Mouse (Mus musculus): Measurements from ENCODE around the gene Pipox. TPM values are rescaled to one million over a fixed set of nuclear protein-coding genes. Genes with fewer than 3 reads are reported as not detected.

The Pipox gene
- polyA plus RNA-seq, 1 experiment from 2014 or later: 7.3 TPM

DNA sequence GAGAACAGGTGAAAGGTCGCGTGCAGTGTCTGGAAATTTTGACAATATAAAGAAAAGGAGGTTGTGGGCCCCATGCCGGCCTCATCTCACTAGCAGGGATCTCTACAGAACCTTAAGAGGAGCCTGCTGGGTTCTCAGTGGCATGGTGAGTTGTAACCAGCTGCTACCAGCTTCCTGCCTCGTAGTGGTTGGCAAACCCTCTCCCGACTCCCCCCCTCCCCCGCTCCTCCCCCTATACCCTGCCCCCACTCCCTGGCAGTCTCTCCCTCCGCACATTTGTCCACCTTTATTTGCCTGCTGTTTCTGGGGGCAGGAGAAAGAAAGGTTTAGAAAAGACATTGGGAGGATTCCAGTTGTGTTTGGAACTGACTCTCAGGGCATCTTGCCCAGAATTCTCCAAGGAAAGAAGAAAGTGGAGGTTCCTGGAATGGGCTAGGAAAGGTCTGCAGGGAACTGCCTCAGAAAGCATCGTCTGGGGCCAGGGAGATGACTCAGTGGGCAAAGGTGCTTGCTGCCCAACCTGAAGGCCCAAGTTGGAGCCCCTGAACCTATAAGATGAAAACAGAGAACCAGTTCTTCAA lies 8.0 kb upstream of the Pipox start:
- Histone ChIP-seq H3K9me3 (no peaks in the 10 kb centered on the region), H3K27me3 (ENCODE audit: insufficient read depth, poor library complexity, severe bottlenecking) (peaks cover 72% of the 10 kb centered on the region), H3K27ac (peak overlapping the region; percentile 59), H3K36me3 (no peaks in the 10 kb centered on the region), H3K4me1 (replicated peaks) (peaks cover 61% of the 10 kb centered on the region), H3K4me3 (no peak overlapping the region)
- 37% methylated on average over 8 of the region's 8 CpGs for WGBS
- no peak for DNase-seq (ENCODE audit: low spot score)

DNA sequence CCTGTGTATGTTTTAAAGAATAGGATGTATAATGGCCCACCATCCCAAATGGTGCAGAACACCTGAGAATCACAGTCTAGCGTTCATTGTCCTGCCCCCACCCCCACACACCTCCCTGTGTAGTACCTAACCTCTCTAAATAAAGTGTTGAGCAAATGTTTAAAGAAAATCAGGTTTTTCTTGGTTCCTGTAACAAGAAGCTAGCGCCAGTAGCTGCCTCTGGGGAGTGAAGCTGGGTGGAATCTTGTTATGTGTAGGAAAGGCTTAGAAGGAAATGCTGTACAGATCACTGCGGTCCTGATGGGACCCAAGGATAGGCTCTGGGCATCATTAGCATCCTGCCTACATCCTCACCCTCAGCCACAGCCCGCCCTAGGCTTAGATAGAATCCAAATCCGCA lies 7.5 kb upstream of the Pipox start:
- H3K4me1 ChIP-seq (replicated peaks): peaks cover 61% of the 10 kb centered on the region
- H3K27ac ChIP-seq: peak overlapping the region; percentile 59

DNA sequence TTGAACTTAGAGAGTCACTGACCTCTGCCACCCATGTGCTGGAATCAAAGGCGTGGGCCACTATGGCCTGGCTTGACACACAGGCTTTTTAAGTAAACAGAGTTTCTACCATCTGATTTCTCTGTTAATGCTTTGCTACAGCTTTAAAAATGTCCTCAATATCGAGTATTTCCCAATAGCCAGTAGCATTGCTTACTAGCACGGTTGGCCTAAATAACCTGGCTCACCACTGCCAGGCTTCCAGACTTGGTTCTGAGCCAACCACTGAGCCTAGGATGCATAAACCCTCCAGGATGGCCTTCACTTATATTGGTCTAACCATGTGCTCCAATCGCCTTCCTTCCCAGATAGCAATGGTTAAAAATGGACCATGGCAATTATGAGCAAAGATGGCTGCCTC lies 6.8 kb upstream of the Pipox start:
- no peak overlapping the region for H3K4me3 ChIP-seq
- H3K27ac ChIP-seq: no peak overlapping the region
- DNase-seq (ENCODE audit: low spot score): no peak
- 95% methylated on average over 4 of the region's 4 CpGs for WGBS
- H3K9me3 ChIP-seq: no peaks in the 10 kb centered on the region
- peaks cover 62% of the 10 kb centered on the region for H3K4me1 ChIP-seq (replicated peaks)
- H3K27me3 ChIP-seq (ENCODE audit: insufficient read depth, poor library complexity, severe bottlenecking): peaks cover 80% of the 10 kb centered on the region
- H3K36me3 ChIP-seq: no peaks in the 10 kb centered on the region

More for the DNA sequence above, 7.5 kb upstream of the Pipox start:
- H3K36me3 ChIP-seq: no peaks in the 10 kb centered on the region
- peaks cover 74% of the 10 kb centered on the region for H3K27me3 ChIP-seq (ENCODE audit: insufficient read depth, poor library complexity, severe bottlenecking)
- H3K4me3 ChIP-seq: no peak overlapping the region
- no peaks in the 10 kb centered on the region for H3K9me3 ChIP-seq
- WGBS: 54% methylated on average over 5 of the region's 5 CpGs
- DNase-seq (ENCODE audit: low spot score): no peak

DNA sequence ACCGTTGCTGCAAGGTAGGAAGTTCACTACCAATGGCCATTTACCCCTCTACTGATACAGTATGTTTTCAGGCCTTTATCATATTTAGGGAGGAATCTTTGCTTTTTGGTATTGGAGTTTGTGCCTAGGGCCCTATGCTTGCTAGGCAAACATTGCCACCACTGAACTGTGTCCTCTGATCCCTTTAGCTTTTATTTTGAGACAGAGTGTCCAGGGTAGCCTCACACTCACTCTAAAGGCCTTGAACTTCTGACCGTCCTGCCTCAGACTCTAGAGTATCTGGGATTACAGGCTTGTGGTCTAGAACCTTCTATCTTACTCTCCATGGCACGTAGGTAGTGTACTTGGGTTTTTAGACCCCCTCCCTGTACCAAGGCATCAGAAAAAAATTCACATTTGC lies 6.3 kb upstream of the Pipox start:
- no peaks in the 10 kb centered on the region for H3K36me3 ChIP-seq
- no peak overlapping the region for H3K27ac ChIP-seq
- 87% methylated on average over 3 of the region's 3 CpGs for WGBS
- no peak overlapping the region for H3K4me3 ChIP-seq
- H3K9me3 ChIP-seq: no peaks in the 10 kb centered on the region
- H3K4me1 ChIP-seq (replicated peaks): peaks cover 67% of the 10 kb centered on the region
- no peak for DNase-seq (ENCODE audit: low spot score)
- H3K27me3 ChIP-seq (ENCODE audit: insufficient read depth, poor library complexity, severe bottlenecking): peaks cover 84% of the 10 kb centered on the region

DNA sequence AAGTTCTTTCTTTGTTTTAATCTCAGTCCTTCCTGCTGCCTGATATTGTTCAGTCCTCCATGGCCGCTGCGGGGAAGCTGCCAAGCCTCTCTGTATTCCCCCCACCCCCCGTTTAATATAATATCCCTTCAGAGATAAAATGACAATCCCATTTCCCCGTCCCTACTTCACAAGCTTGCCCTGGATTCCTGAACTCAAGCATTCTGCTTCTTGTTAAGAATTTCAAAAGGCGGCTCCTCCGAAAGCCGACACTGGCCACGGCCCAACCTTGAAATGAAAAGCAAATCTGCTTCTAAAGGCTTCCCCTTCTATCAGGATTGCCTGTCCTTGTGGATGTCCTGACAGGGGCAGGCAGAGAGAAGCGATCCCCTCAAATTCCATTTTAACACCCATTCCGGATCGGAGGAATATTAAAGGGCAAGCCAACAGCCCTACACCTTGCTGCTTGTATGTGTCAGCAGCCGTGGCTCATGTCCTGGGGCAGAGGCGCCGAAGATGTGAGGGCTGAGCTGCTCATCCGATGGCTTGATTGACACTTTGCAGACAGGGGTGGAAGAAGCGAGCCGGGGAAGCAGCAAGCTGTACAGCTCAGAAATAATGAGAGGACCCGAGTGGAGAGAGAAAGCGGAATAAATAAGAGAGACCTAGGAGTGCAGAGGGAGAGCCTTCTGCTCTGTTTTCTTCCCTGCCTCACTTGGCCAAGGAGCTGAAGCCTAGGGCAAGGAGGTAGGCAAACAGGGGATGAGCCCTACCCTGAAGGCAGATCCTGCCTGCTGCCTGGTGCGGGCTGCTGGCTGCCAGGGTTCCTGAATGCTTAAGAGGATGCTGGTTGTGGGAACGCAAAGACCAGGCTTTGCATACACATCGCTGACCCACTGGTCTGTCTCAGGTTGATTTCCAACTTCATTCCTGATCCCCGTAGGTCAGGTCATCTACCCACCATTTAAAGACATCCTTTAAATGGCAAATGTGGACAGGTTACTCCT lies 3.2 kb upstream of the Pipox start:
- H3K4me1 ChIP-seq (replicated peaks): peaks cover 80% of the 10 kb centered on the region
- H3K4me3 ChIP-seq: peak overlapping the region; percentile 40
- H3K27me3 ChIP-seq (ENCODE audit: insufficient read depth, poor library complexity, severe bottlenecking): peaks cover 72% of the 10 kb centered on the region
- peak overlapping the region; percentile 84 for H3K27ac ChIP-seq
- H3K36me3 ChIP-seq: no peaks in the 10 kb centered on the region
- H3K9me3 ChIP-seq: no peaks in the 10 kb centered on the region
- peak; percentile 52 for DNase-seq (ENCODE audit: low spot score)
- 12% methylated on average over 23 of the region's 23 CpGs for WGBS

DNA sequence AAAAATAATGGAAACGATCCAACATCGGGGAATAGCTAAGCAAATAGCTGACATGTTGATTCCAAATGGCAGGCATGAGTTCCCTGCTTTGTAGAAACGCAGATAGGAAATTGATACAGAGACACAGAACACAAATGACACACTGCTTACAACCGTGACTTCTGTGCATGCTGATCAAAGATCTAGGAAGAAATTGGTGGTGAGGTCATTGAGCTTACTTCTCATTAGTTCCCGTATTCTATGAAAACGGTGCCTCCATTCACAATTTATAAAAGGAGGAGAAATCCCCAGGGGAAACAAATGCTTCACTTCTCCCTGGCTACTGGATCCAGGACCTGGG lies 2.6 kb upstream of the Pipox start:
- Histone ChIP-seq H3K4me1 (replicated peaks) (peaks cover 79% of the 10 kb centered on the region), H3K36me3 (no peaks in the 10 kb centered on the region), H3K27ac (peak overlapping the region; percentile 84), H3K9me3 (no peaks in the 10 kb centered on the region), H3K27me3 (ENCODE audit: insufficient read depth, poor library complexity, severe bottlenecking) (peaks cover 71% of the 10 kb centered on the region), H3K4me3 (peak overlapping the region; percentile 40)
- DNase-seq (ENCODE audit: low spot score): no peak
- 33% methylated on average over 6 of the region's 6 CpGs for WGBS

DNA sequence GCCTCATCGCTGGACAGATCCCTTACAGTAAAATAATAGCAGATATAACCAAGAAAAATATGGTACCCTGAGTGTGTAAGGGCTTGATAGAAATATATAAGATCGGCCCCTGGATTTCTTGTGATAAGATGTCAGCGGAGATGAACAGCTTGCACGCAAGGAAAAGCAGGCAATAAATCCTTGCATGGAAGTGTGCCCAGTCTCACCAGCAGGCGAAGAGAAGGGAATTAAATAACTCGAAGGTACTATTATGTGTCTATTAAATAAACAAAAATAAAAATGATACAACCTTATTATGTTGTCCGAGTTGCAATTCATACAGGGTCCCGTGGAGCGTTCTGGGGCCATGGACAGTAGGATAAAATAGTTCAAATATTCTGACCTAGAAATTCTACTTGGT lies 2.1 kb upstream of the Pipox start:
- DNase-seq (ENCODE audit: low spot score): no peak
- Histone ChIP-seq H3K27me3 (ENCODE audit: insufficient read depth, poor library complexity, severe bottlenecking) (peaks cover 72% of the 10 kb centered on the region), H3K27ac (peak overlapping the region; percentile 84), H3K36me3 (no peaks in the 10 kb centered on the region), H3K4me1 (replicated peaks) (peaks cover 78% of the 10 kb centered on the region), H3K9me3 (no peaks in the 10 kb centered on the region), H3K4me3 (0 out of 2 replicates have a peak overlapping the region, but pooled peaks have one; percentile 40)
- WGBS: 79% methylated on average over 9 of the region's 9 CpGs

DNA sequence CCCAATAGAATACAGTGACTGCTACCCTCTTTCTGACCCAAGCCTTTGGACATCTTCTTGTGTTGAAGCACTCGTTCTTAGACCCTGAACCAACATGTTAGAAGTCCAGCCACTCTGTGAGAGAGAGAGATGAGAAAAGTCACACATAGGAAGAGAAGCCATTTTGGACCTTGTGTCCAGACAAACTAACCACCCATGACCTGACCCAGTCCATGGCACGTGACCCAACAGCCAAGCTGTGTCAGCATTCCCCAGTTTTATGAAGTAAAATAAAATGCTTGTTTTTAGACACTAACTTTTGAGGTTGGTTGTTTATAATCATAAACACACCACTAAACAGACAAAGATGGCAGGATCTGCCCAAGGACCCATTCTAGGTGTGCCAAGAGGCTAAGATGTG lies 1.1 kb upstream of the Pipox start:
- DNase-seq (ENCODE audit: low spot score): no peak
- 68% methylated on average over 2 of the region's 2 CpGs for WGBS
- Histone ChIP-seq H3K27ac (peak overlapping the region; percentile 53), H3K27me3 (ENCODE audit: insufficient read depth, poor library complexity, severe bottlenecking) (peaks cover 68% of the 10 kb centered on the region), H3K9me3 (no peaks in the 10 kb centered on the region), H3K36me3 (no peaks in the 10 kb centered on the region), H3K4me1 (replicated peaks) (peaks cover 86% of the 10 kb centered on the region), H3K4me3 (no peak overlapping the region)

DNA sequence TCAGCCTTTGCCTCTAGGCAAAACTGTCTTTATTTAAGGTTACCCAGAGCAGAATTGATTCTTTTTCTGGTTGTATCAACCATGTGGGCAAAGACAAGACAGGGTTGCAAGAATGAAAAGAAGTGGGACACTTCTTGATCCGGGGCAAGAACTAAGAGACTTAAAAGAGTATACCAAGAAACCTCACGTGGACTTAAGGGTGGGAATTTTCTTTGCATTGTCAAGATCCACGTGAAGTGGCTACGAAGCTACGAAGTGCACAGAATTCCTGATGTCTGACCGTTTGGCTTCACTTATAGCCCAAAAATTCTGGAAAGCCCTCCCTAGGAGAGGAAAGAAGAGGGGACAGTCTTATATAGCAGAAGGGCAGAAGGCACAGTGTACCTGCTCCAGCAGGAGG lies 613 bp downstream of the Pipox start:
- peak overlapping the region; percentile 38 for H3K4me3 ChIP-seq
- H3K9me3 ChIP-seq: no peaks in the 10 kb centered on the region
- peak overlapping the region; percentile 95 for H3K27ac ChIP-seq
- no peaks in the 10 kb centered on the region for H3K36me3 ChIP-seq
- DNase-seq (ENCODE audit: low spot score): no peak
- peaks cover 55% of the 10 kb centered on the region for H3K27me3 ChIP-seq (ENCODE audit: insufficient read depth, poor library complexity, severe bottlenecking)
- 15% methylated on average over 6 of the region's 6 CpGs for WGBS
- H3K4me1 ChIP-seq (replicated peaks): peaks cover 89% of the 10 kb centered on the region

DNA sequence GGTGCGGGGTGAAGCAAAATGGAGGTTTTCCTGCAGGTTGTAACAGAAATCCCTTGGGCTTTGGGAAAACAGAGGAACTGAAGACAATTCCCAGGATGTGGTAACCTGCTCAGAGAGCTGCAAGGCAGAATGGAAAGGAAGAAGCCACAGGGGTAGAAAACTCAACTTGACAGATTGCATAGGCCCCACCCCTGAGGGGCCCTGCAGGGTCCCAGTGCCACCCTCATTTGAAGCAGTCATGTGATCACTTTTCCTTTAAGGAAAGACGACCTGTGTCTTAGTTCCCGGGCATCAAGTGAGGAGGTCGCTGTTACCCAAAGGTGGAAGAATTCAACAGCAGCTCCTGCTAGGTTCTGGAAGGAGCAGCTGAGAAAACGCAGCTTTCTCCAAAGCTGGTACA lies 1.0 kb downstream of the Pipox start:
- WGBS: 11% methylated on average over 5 of the region's 5 CpGs
- no peak for DNase-seq (ENCODE audit: low spot score)
- peaks cover 51% of the 10 kb centered on the region for H3K27me3 ChIP-seq (ENCODE audit: insufficient read depth, poor library complexity, severe bottlenecking)

DNA sequence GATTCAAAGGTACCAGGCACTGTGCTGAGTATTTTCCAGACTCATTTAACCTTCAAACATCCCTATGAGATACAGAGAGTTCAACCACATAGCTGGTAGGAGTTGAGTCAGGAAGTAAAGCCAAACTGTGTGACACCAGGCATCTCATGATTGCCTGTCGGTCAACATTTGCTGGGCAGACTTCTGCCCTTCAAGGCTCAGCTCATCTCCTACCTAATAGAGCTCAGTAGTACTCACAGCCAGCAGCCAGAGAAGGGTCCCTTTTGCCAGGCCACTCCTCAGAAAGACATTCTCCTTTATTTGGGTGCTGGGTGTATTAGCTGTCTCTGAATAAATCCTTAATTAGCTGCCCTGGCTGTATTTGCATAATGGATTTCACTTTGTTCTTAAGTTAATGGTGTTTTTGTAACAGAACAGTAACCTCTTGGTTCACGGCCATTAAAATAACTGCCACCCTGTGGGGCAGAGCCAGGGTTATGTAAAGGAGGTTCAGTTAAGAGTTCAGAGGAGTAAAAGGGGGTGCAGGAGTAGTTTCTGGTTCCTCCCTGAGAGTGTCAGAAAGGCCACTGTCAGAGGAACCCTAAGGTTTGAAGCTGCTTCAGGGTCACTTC lies 3.1 kb downstream of the Pipox start:
- Histone ChIP-seq H3K27me3 (ENCODE audit: insufficient read depth, poor library complexity, severe bottlenecking) (peaks cover 30% of the 10 kb centered on the region), H3K27ac (peak overlapping the region; percentile 53; the same call in 1 of the 2 replicates), H3K4me1 (replicated peaks) (peaks cover 89% of the 10 kb centered on the region), H3K9me3 (no peaks in the 10 kb centered on the region), H3K36me3 (no peaks in the 10 kb centered on the region), H3K4me3 (no peak overlapping the region)
- no peak for DNase-seq (ENCODE audit: low spot score)
- 58% methylated on average over 2 of the region's 2 CpGs for WGBS

More for the DNA sequence above, 1.0 kb downstream of the Pipox start:
- Histone ChIP-seq H3K4me1 (replicated peaks) (peaks cover 89% of the 10 kb centered on the region), H3K27ac (peak overlapping the region; percentile 95), H3K4me3 (peak overlapping the region; percentile 38), H3K9me3 (no peaks in the 10 kb centered on the region), H3K36me3 (no peaks in the 10 kb centered on the region)

DNA sequence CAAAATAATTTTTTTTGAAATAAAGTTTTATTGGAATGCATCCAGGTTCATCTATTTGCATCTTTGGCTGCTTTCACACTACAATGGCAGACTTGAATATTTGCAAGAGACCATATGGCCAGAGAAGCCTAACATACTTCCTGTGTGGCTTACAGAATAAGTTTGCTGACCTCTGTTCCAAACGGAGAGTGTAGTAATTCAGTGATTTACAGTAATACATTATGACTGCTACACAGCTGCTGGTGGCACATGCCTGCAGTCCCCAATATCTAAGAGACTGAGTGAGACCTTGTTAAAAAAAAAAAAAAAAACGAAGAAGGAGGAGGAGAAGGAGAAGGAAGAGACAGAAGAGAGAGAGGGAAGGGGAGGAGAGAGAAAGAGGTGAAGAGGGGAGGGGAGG lies 4.4 kb downstream of the Pipox start:
- 65% methylated on average over 1 of the region's 2 CpGs for WGBS
- DNase-seq (ENCODE audit: low spot score): no peak
- Histone ChIP-seq H3K9me3 (no peaks in the 10 kb centered on the region), H3K27me3 (ENCODE audit: insufficient read depth, poor library complexity, severe bottlenecking) (peaks cover 20% of the 10 kb centered on the region), H3K4me3 (no peak overlapping the region), H3K27ac (no peak overlapping the region), H3K36me3 (no peaks in the 10 kb centered on the region), H3K4me1 (replicated peaks) (peaks cover 90% of the 10 kb centered on the region)

DNA sequence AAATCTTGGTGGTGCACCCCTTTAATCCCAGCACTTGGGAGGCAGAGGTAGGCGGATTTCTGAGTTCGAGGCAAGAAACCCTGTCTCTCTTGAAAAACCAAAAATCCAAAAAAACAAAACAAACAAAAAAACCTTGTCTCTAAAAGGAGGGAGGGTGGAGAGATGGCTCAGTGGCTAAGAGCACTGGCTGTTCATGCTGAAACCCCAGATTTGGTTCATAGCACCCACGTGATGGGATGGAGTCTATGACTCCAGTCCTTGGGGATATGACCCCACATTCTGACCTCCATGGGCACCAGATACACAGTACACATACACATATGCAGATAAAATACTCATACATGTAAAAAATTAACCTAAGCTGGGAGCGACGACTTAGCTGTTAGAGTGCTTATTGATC lies 5.0 kb downstream of the Pipox start:
- peaks cover 90% of the 10 kb centered on the region for H3K4me1 ChIP-seq (replicated peaks)
- WGBS: 88% methylated on average over 5 of the region's 5 CpGs
- H3K27ac ChIP-seq: peak overlapping the region; percentile 56; the same call in 1 of the 2 replicates
- no peak for DNase-seq (ENCODE audit: low spot score)
- peaks cover 22% of the 10 kb centered on the region for H3K27me3 ChIP-seq (ENCODE audit: insufficient read depth, poor library complexity, severe bottlenecking)
- H3K36me3 ChIP-seq: no peaks in the 10 kb centered on the region
- no peaks in the 10 kb centered on the region for H3K9me3 ChIP-seq
- H3K4me3 ChIP-seq: no peak overlapping the region

Measured in hindbrain, embryonic 10.5 days (tissue).